Mouse (Mus musculus): ENCODE measurements around the gene Kctd2.
"Not testable (repeated sequence)": the region's sequence is repeated elsewhere in the genome, so short reads cannot be mapped to it uniquely, and the experiment has no call there.

Gene Kctd2

GRCm38 (mm10) chr11:115475758-115476237 lies 55.9 kb downstream of the Kctd2 start:
- no peak for DNase-seq

GRCm38 (mm10) chr11:115476630-115477029 lies 56.7 kb downstream of the Kctd2 start:
- DNase-seq, result not testable (repeated sequence)

GRCm38 (mm10) chr11:115477388-115477787 lies 57.5 kb downstream of the Kctd2 start:
- DNase-seq, result not testable (repeated sequence)

- DNase-seq, result no peak
Observed at GRCm38 (mm10) chr11:115478296-115478938, 58.5 kb downstream of the Kctd2 start.
